Mouse (Mus musculus) R1 (cell line): ENCODE measurements around the gene Vmn2r24.
"Not testable (repeated sequence)": the region's sequence is repeated elsewhere in the genome, so short reads cannot be mapped to it uniquely, and the experiment has no call there.

Experiments used
- DNase-seq: peaks from one replicate; pipeline ENCODE4 v3.0.0-alpha.2; 2018; ENCODE audit warnings: low read depth, low spot score

Vmn2r24 gene

GRCm38 (mm10) chr6:123778579-123778978 is at the start of gene Vmn2r24:
Vmn2r24 (plus strand) TSS chr6:123778879.
- DNase-seq = no peak

GRCm38 (mm10) chr6:123770031-123770430 is 8.6 kb upstream of the Vmn2r24 start:
- no peak for DNase-seq

- DNase-seq = peak; percentile 55
Observed at GRCm38 (mm10) chr6:123784857-123785256, 6.2 kb downstream of the Vmn2r24 start.

GRCm38 (mm10) chr6:123793746-123794145 is 15.1 kb downstream of the Vmn2r24 start:
- peak; percentile 36 for DNase-seq

GRCm38 (mm10) chr6:123810291-123810690 is 31.6 kb downstream of the Vmn2r24 start:
- DNase-seq = peak; percentile 79

- DNase-seq = peak; percentile 39
Observed at GRCm38 (mm10) chr6:123819951-123820350, 41.3 kb downstream of the Vmn2r24 start.

- DNase-seq = not testable (repeated sequence)
Observed at GRCm38 (mm10) chr6:123853363-123853762, 74.7 kb downstream of the Vmn2r24 start, which contains the start of gene Vmn2r25. Vmn2r25 (minus strand) TSS chr6:123853463.
